Mouse (Mus musculus) cerebellum, postnatal 10 days (tissue): ENCODE results near the gene Nr2c2.

ENCODE experiments used
- DNase-seq, 2 experiments: peaks; one replicate each; pipeline ENCODE4 v3.0.0; 2021; ENCODE audit warnings: mixed read lengths in 2 of 2

The Nr2c2 gene

DNA sequence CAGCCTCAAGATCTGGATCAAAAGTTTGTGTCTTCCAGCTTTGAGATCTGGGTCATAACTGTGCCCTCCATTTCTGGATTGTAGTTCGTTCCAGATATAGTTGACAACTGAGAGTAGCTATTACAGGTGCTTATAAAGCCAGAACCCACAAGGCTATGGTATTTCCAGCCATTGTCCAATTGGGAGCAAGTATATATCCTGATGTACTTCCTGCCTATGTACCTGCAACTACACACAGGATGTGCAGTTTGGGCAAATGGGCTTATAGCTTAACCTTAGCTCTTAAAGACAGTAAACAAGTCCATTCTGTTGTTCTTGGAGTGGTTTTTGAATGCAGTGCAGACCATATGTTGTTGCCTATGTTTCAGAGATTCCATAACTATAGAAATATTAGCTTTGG, 40.3 kb downstream of the Nr2c2 start:
- no peak for DNase-seq

- no peak for DNase-seq
These were observed 41.1 kb downstream of the Nr2c2 start for GRCm38 (mm10) chr6:92132021-92132911.

- no peak for DNase-seq
These were observed 42.4 kb downstream of the Nr2c2 start for GRCm38 (mm10) chr6:92133617-92134016.

DNA sequence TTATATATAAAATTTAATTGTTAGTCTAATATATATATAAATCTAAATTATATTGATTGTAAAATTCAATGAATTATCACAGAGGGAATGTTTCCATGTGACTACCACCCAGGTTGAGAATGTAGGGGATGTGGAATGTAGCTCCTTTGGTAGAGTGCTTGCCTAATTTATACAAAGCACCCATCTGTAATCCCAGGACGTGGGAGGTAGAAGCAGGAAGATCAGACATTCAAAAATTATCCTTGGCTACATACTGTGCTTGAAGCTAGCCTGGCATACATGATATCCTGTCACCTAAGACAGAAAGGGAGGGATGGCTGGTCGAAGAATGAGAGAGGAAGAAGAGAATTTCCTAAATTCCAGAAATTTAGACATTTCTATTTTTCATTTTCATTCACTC, 45.2 kb downstream of the Nr2c2 start:
- DNase-seq, result no peak

DNA sequence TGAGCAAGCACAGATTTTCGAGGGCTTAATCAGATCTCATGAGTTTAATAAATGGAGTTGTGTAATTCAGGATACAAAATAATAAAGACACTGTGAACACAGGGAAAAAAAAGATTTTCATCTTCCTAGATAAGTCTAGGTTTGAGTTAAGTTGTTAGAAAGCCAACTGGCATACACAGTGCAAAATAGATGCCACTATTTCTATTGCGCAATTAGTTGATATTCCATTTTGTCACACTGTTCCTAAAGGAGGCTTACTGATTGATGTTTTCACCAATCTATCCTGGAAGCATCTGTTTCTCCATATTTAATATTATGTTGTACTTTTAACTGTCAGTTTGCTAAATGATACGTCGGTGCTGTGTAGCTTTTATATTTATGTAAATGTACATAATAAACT, 54.7 kb downstream of the Nr2c2 start:
- no peak for DNase-seq

GRCm38 (mm10) chr6:92153774-92154173, 62.6 kb downstream of the Nr2c2 start:
- no peak for DNase-seq

GRCm38 (mm10) chr6:92158801-92159200, 67.6 kb downstream of the Nr2c2 start:
- peak; percentile 17 to 32 for DNase-seq

DNA sequence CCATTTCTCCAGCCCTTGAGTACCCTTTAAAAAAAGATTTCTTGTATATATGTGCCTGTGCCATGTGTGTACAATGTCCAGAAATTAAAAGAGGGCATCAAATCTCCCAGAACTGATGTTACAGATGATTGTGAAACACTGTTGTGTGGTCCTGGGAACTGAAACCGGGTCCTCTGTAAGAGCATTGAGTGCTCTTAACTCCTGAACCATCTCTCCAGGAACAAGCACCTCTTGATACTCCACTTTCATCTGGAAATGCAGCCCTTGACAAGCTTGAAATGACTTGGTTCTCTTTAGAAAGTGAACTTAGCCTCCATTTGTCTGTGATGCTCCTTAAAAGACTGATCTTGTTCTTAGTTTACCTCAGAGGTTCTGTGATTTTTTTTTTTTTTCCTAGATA, 71.5 kb downstream of the Nr2c2 start:
- no peak for DNase-seq

- DNase-seq, result no peak
These were observed 85.3 kb downstream of the Nr2c2 start for GRCm38 (mm10) chr6:92176450-92176849.

GRCm38 (mm10) chr6:92183621-92184131, 92.5 kb downstream of the Nr2c2 start, which contains the start of gene Mrps25:
Mrps25 (minus strand) TSS chr6:92184033.
- DNase-seq, result peak; percentile 83 to 87

DNA sequence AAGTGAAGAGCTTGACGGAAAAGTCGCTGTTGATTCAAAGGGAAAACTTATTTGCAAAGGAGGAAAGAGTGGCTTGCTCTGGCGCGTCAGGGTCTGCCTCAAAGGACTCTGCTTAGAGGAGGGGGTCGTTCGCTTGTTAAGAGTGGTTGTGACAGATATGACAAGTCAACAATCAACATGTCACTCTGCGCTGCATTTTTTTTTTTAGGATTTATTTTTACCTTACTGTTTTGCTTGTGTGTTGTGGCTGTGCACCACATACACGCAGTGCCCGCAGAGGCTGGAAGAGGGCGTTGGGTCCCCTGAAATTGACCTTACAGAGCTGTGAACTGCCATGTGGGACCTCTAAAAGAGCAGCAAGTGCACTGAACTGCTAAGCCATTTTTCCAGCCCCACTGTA, 93.0 kb downstream of the Nr2c2 start:
- no peak for DNase-seq

DNA sequence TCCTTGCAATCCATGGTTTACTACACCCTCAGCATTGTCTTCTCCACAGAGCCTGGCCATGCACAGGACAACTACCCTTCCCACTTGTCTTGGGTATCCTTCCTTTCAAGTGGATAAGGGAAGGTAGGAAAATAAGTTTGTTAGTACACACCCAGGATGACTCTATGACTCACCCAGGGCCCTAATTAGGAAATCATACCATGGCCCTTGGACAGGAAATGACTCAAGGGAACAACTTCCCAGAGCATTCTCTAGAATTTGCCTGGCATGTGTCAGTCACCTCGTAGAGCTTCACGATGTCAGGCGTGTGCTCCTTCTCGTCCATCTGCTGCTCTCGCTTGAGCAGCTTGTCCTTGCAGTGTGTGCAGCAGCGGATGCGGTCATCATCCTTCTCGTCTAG, 108.2 kb downstream of the Nr2c2 start:
- no peak for DNase-seq

DNA sequence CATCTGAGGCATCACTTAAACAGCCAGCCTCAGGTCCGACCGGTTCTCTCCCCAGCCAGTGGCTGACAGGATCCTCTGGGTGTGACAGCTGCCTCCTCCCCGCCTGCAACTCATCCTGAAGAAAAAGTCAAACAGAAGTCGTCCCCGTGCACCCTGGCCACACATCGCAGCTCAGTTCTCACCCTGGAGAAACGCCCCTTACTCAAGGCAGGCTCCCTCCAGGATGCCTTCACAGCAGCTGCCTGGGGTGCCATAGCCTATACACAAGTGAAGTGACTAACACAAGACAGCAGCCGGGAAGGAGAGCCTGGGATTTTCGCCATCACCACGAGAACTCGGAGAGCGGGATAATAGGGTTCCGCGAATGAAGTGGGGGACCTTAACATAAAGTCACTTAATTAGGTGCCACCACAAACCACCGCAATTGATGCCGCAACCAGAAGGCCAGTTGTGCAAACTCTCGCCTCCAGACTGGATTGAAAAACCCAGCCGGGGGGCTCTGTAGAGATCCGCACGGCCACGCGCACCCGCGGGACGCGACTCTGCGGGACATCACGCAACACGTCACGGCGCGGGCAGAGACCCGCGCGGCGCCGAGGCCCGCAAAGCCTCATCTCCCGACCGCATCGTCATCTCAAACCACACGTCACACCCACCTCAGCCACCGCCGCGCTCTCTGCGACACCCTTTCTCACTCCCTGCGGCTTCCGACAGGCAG, 123.0 kb downstream of the Nr2c2 start:
- DNase-seq, result peak in 1 of 2 experiments; percentile 13

DNA sequence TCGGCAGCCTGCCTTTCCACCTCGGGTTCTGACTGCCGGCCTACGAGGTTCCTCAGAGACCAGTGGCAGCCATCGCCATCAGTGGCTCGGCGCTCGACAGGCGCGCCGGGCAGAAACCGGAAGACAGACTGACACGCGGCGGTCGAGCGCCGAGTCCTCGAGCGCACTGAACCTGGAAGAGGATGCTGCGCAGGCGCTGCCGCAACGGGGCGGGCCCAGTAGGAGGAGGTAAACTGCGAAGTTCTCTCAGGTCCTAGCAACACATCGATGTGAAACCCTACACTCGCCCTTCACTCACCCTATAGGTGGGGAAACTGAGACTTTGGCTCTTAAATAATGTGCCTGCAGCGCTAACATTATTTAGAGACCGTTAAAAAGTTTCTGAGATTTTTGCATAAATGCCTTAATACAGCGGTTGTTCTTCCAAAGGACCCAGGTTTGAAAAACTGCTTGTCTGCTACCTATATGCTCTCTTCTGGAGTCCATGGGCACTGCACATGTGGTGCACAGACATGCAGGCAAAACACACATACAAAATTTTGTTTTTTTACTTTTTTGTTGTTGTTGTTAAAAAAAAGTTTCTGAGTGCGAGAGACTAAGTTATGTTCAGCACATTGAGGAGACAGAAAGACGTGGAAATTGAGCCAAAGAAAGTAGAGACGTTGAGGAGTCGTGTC, 123.7 kb downstream of the Nr2c2 start, which contains the start of gene Rbsn:
Gene Rbsn (minus strand): TSS at position 153 of the 677 bp plus-strand sequence.
- peak; percentile 90 to 94 for DNase-seq

GRCm38 (mm10) chr6:92219445-92219844, 128.3 kb downstream of the Nr2c2 start:
- DNase-seq, result peak; percentile 79

DNA sequence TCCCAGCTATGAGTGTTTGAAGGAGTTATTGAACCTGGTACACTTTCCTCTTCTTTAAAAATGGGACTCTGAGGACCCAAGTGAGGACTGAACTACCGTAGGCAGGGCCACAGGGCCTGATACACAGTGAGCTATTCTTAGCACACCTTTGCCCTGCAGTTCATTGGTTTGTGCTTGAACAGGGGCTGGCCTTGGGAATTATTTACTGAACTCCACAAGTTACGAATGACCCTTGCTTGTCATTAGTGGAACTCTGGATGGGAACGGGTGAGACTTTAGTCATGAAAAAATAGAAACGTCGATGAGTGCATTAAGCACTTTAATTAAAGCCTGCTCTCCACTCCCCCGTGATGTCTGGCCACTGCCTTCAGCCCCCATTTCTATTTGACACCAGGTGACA, 130.4 kb downstream of the Nr2c2 start:
- no peak for DNase-seq

- DNase-seq, result no peak
These were observed 130.8 kb downstream of the Nr2c2 start for GRCm38 (mm10) chr6:92222021-92222420.
